15 mouse cellular contexts compared by ENCODE assay signal in genomic region chr5:137764609-137765340, GRCm38 (mm10).
"Had no signal": no experiment of that assay in that cellular context is flagged by ENCODE, and none has a peak within 500 bp of the region (broad histone marks: within the 10 kb centered on the region; RNA-seq: fewer than 3 reads in every experiment).

No protein-coding gene starts in this region.

- H3K9me3 ChIP-seq: intestine, embryonic 15.5 days; kidney, embryonic 15.5 days; limb, embryonic 10.5 days; liver, embryonic 15.5 days; neural tube, embryonic 15.5 days had no signal

- H3K4me3 ChIP-seq: intestine, embryonic 15.5 days; kidney, embryonic 15.5 days; left cerebral cortex, adult 2 months; limb, embryonic 10.5 days; liver, embryonic 15.5 days; myocyte; neural tube, embryonic 15.5 days had no signal

- H3K36me3 ChIP-seq: neural tube, embryonic 15.5 days had no signal

- H3K27me3 ChIP-seq: intestine, embryonic 15.5 days; kidney, embryonic 15.5 days; liver, embryonic 15.5 days; neural tube, embryonic 15.5 days had no signal

- ATAC-seq: intestine, embryonic 15.5 days; lung, postnatal 0 days had no signal

- H3K9ac ChIP-seq: intestine, embryonic 15.5 days; kidney, embryonic 15.5 days; liver, embryonic 15.5 days; neural tube, embryonic 15.5 days had no signal

- H3K27ac ChIP-seq: intestine, embryonic 15.5 days; kidney, embryonic 15.5 days; left cerebral cortex, adult 2 months; limb, embryonic 10.5 days; liver, embryonic 15.5 days; neural tube, embryonic 15.5 days; stomach, postnatal 0 days had no signal

- H3K4me1 ChIP-seq: kidney, embryonic 15.5 days; neural tube, embryonic 15.5 days had no signal

- DNase-seq: kidney, adult 2 months; lung, adult 2 months; lung, postnatal 4 days; thymus, adult 2 months; thymus, postnatal 25 days had no signal

- H3K4me2 ChIP-seq: intestine, embryonic 15.5 days; kidney, embryonic 15.5 days; liver, embryonic 11.5 days; liver, embryonic 15.5 days; neural tube, embryonic 15.5 days had no signal
